Mouse (Mus musculus): ENCODE results near the gene Fev. TPM values are rescaled to one million over a fixed set of nuclear protein-coding genes. Genes with fewer than 3 reads are reported as not detected.
A peak's percentile ranks its signal among the peaks of the same experiment; 100 is the strongest.

The Fev gene
- polyA plus RNA-seq, 1 experiment from 2014 or later, result not detected

- H3K9me3 ChIP-seq (ENCODE audit: control insufficient read depth, low read length), result no peaks in the 10 kb centered on the region
- peaks cover 16% of the 10 kb centered on the region; the same call in 1 of the 2 replicates for H3K4me1 ChIP-seq (ENCODE audit: control insufficient read depth, insufficient read depth, low read length)
- peak overlapping the region; percentile 7; the same call in 1 of the 2 replicates for H3K9ac ChIP-seq (ENCODE audit: low read length)
- WGBS, result 9% methylated on average over 6 of the region's 6 CpGs
- DNase-seq (ENCODE audit: low spot score), result peak; percentile 43
- no peak overlapping the region for H3K4me3 ChIP-seq (ENCODE audit: low read depth, low read length)
- H3K27me3 ChIP-seq (ENCODE audit: control insufficient read depth, insufficient read depth, low read length), result peaks cover 15% of the 10 kb centered on the region
- ATAC-seq (ENCODE audit: insufficient read depth, low FRiP score, low TSS enrichment), result no peak
- H3K27ac ChIP-seq (ENCODE audit: low read depth, low read length), result no peak overlapping the region
- no peaks in the 10 kb centered on the region for H3K36me3 ChIP-seq (ENCODE audit: control insufficient read depth, insufficient read depth, low read length)
- no peak overlapping the region for H3K4me2 ChIP-seq (ENCODE audit: low read depth)
Measured at GRCm38 (mm10) chr1:74851001-74851775, 34.0 kb downstream of the Fev start.

GRCm38 (mm10) chr1:74850251-74850650, 35.0 kb downstream of the Fev start:
- WGBS, result 34% methylated on average over 6 of the region's 6 CpGs
- DNase-seq (ENCODE audit: low spot score) (no peak), ATAC-seq (ENCODE audit: insufficient read depth, low FRiP score, low TSS enrichment) (no peak)
- Histone ChIP-seq H3K36me3 (ENCODE audit: control insufficient read depth, insufficient read depth, low read length) (no peaks in the 10 kb centered on the region), H3K9me3 (ENCODE audit: control insufficient read depth, low read length) (no peaks in the 10 kb centered on the region), H3K27ac (ENCODE audit: low read depth, low read length) (no peak overlapping the region), H3K4me2 (ENCODE audit: low read depth) (no peak overlapping the region), H3K9ac (ENCODE audit: low read length) (no peak overlapping the region), H3K4me3 (ENCODE audit: low read depth, low read length) (no peak overlapping the region), H3K4me1 (ENCODE audit: control insufficient read depth, insufficient read depth, low read length) (peaks cover 9% of the 10 kb centered on the region; the same call in 1 of the 2 replicates), H3K27me3 (ENCODE audit: control insufficient read depth, insufficient read depth, low read length) (peaks cover 5% of the 10 kb centered on the region)

GRCm38 (mm10) chr1:74848946-74849345, 36.3 kb downstream of the Fev start:
- no peaks in the 10 kb centered on the region for H3K9me3 ChIP-seq (ENCODE audit: control insufficient read depth, low read length)
- H3K4me2 ChIP-seq (ENCODE audit: low read depth), result no peak overlapping the region
- H3K36me3 ChIP-seq (ENCODE audit: control insufficient read depth, insufficient read depth, low read length), result no peaks in the 10 kb centered on the region
- WGBS, result 57% methylated on average over 5 of the region's 5 CpGs
- 0 out of 2 replicates have a peak, but pooled peaks cover 5% of the 10 kb centered on the region for H3K27me3 ChIP-seq (ENCODE audit: control insufficient read depth, insufficient read depth, low read length)
- peaks cover 7% of the 10 kb centered on the region; the same call in 1 of the 2 replicates for H3K4me1 ChIP-seq (ENCODE audit: control insufficient read depth, insufficient read depth, low read length)
- no peak overlapping the region for H3K9ac ChIP-seq (ENCODE audit: low read length)
- no peak overlapping the region for H3K4me3 ChIP-seq (ENCODE audit: low read depth, low read length)
- DNase-seq (ENCODE audit: low spot score) (no peak), ATAC-seq (ENCODE audit: insufficient read depth, low FRiP score, low TSS enrichment) (no peak)
- H3K27ac ChIP-seq (ENCODE audit: low read depth, low read length), result no peak overlapping the region

- DNase-seq (ENCODE audit: low spot score) (no peak), ATAC-seq (ENCODE audit: insufficient read depth, low FRiP score, low TSS enrichment) (no peak)
- Histone ChIP-seq H3K36me3 (ENCODE audit: control insufficient read depth, insufficient read depth, low read length) (no peaks in the 10 kb centered on the region), H3K9me3 (ENCODE audit: control insufficient read depth, low read length) (no peaks in the 10 kb centered on the region), H3K4me2 (ENCODE audit: low read depth) (no peak overlapping the region), H3K9ac (ENCODE audit: low read length) (no peak overlapping the region), H3K4me3 (ENCODE audit: low read depth, low read length) (no peak overlapping the region), H3K4me1 (ENCODE audit: control insufficient read depth, insufficient read depth, low read length) (no peaks in the 10 kb centered on the region), H3K27ac (ENCODE audit: low read depth, low read length) (no peak overlapping the region), H3K27me3 (ENCODE audit: control insufficient read depth, insufficient read depth, low read length) (0 out of 2 replicates have a peak, but pooled peaks cover 5% of the 10 kb centered on the region)
- WGBS, result 39% methylated on average over 9 of the region's 9 CpGs
Measured at GRCm38 (mm10) chr1:74846341-74846740, 38.9 kb downstream of the Fev start.

- H3K27me3 ChIP-seq (ENCODE audit: control insufficient read depth, insufficient read depth, low read length), result no peaks in the 10 kb centered on the region
- ATAC-seq (ENCODE audit: insufficient read depth, low FRiP score, low TSS enrichment) (no peak), DNase-seq (ENCODE audit: low spot score) (no peak)
- H3K4me2 ChIP-seq (ENCODE audit: low read depth), result no peak overlapping the region
- no peaks in the 10 kb centered on the region for H3K9me3 ChIP-seq (ENCODE audit: control insufficient read depth, low read length)
- H3K36me3 ChIP-seq (ENCODE audit: control insufficient read depth, insufficient read depth, low read length), result no peaks in the 10 kb centered on the region
- H3K4me1 ChIP-seq (ENCODE audit: control insufficient read depth, insufficient read depth, low read length), result no peaks in the 10 kb centered on the region
- H3K27ac ChIP-seq (ENCODE audit: low read depth, low read length), result no peak overlapping the region
- H3K9ac ChIP-seq (ENCODE audit: low read length), result no peak overlapping the region
- H3K4me3 ChIP-seq (ENCODE audit: low read depth, low read length), result no peak overlapping the region
- WGBS, result 85% methylated on average over 5 of the region's 5 CpGs
Measured at GRCm38 (mm10) chr1:74843090-74843489, 42.1 kb downstream of the Fev start.

GRCm38 (mm10) chr1:74833255-74833654, 52.0 kb downstream of the Fev start:
- H3K36me3 ChIP-seq (ENCODE audit: control insufficient read depth, insufficient read depth, low read length), result no peaks in the 10 kb centered on the region
- no peaks in the 10 kb centered on the region for H3K9me3 ChIP-seq (ENCODE audit: control insufficient read depth, low read length)
- no peaks in the 10 kb centered on the region for H3K27me3 ChIP-seq (ENCODE audit: control insufficient read depth, insufficient read depth, low read length)
- DNase-seq (ENCODE audit: low spot score), result no peak
- H3K4me1 ChIP-seq (ENCODE audit: control insufficient read depth, insufficient read depth, low read length), result 0 out of 2 replicates have a peak, but pooled peaks cover 2% of the 10 kb centered on the region
- no peak overlapping the region for H3K4me2 ChIP-seq (ENCODE audit: low read depth)
- 83% methylated on average over 3 of the region's 3 CpGs for WGBS
- H3K4me3 ChIP-seq (ENCODE audit: low read depth, low read length), result no peak overlapping the region
- no peak for ATAC-seq (ENCODE audit: insufficient read depth, low FRiP score, low TSS enrichment)
- H3K9ac ChIP-seq (ENCODE audit: low read length), result no peak overlapping the region
- no peak overlapping the region for H3K27ac ChIP-seq (ENCODE audit: low read depth, low read length)

MicroRNA genes within 50 kb of the gene (microRNA counts, 519-probe panel; counts per million panel counts)
- microRNA mmu-miR-375, result 171 counts per million, percentile 57 among the panel's probes with 10 or more counts

Small RNA genes lying within 50 kb of the gene (microRNA-seq; reads per million reads assigned to microRNA genes)
- 238 reads per million, percentile 62 among the genes with 10 or more reads in this experiment for gene Mir375

Other genes with a start within 250 kb of the Fev start
- gene Ttll4, start 223.7 kb downstream of the Fev start, polyA plus RNA-seq (2014; fragmentation: Nextera tagmentation; extraction: Ambion mirVana), result 42.5 and 50.2 TPM in 2 replicates
- gene Cyp27a1, start 171.8 kb downstream of the Fev start, polyA plus RNA-seq (2014; fragmentation: Nextera tagmentation; extraction: Ambion mirVana), result 4.6 and 6.2 TPM in 2 replicates
- 0.16 TPM in 1 of 2 replicates, not detected in the other for gene Prkag3, start 136.2 kb downstream of the Fev start, polyA plus RNA-seq (2014; fragmentation: Nextera tagmentation; extraction: Ambion mirVana)
- gene Wnt6, start 113.5 kb downstream of the Fev start, polyA plus RNA-seq (2014; fragmentation: Nextera tagmentation; extraction: Ambion mirVana), result 14.5 and 14.6 TPM in 2 replicates
- gene Wnt10a, start 93.9 kb downstream of the Fev start, polyA plus RNA-seq (2014; fragmentation: Nextera tagmentation; extraction: Ambion mirVana), result 1.7 and 2.4 TPM in 2 replicates
- gene Cdk5r2, start 30.5 kb downstream of the Fev start, polyA plus RNA-seq (2014; fragmentation: Nextera tagmentation; extraction: Ambion mirVana), result 4.0 and 4.5 TPM in 2 replicates
- gene Cryba2, start 7.7 kb upstream of the Fev start, polyA plus RNA-seq (2014; fragmentation: Nextera tagmentation; extraction: Ambion mirVana), result not detected in 2 replicates
- 0.08 TPM in 1 of 2 replicates, not detected in the other for gene Cfap65, start 50.2 kb upstream of the Fev start, polyA plus RNA-seq (2014; fragmentation: Nextera tagmentation; extraction: Ambion mirVana)
- not detected in 2 replicates for gene Ihh, start 66.3 kb upstream of the Fev start, polyA plus RNA-seq (2014; fragmentation: Nextera tagmentation; extraction: Ambion mirVana)
- gene Nhej1, start 239.8 kb upstream of the Fev start, polyA plus RNA-seq (2014; fragmentation: Nextera tagmentation; extraction: Ambion mirVana), result 12.1 and 13.9 TPM in 2 replicates
- not detected in 2 replicates for gene Slc23a3, start 248.5 kb upstream of the Fev start, polyA plus RNA-seq (2014; fragmentation: Nextera tagmentation; extraction: Ambion mirVana)